Mouse (Mus musculus): Measurements from ENCODE around the gene Ces1a.

Ces1a gene

DNA sequence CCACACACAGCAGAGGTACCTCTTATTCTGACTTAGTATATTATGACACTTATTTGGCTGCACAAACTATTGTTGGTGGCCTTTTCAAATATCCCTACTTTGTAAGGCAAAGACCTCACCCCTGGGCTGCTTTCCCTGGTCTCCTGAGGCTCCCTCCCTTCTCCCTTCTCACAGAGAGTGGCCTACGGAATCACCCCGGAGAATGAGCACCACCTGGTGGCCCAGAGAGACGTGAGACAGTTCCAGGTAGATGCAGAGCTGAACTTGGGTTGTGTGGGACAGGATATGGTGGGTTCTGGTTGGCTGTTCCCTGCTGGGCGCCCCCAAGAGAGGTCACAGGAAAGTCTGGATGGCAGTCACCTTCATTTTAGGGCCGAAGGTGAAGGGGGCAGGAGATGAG lies 51.2 kb downstream of the Ces1a start:
- peak; percentile 68 for DNase-seq (ENCODE audit: low spot score)

- DNase-seq (ENCODE audit: low spot score): no peak
These were observed 63.6 kb downstream of the Ces1a start for GRCm38 (mm10) chr8:92984376-92984775.

DNA sequence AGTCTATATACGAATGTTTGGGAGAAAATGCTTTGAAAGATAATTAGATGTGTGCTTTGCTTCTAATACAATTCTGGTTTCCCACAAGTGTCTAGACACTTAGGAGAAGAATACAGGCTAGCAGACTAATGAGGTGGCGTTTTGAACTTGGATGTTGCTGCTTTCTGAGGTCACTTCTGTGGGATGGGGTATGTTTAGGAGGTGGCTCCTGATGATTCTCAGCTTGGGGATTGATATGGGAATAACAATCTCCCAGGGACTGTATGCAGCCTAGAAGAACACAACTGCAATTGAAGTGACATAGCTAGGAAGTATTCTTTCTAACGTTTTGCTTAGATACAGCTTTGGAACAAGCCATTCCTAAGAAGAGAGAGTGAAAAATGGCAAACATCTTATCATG lies 65.5 kb downstream of the Ces1a start:
- no peak for DNase-seq (ENCODE audit: low spot score)

DNA sequence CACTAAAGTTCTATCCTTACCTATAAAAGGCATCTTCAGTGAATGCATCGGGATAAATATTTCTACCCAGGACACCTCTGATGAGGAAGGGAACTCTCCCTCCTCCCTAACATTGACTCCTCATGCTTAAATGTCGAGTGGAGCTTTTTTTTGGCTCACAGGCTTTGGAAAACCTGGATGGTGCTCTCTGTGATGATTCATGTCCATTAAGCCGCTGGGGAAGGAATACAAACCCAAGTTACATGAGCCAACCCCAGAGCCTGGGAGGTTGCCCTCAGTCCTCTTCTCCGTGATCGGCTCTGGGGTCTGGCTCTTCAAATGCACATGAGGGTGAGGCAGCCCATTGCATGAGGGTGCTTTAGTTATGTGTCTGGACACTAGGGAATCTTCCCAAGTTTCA lies 71.3 kb downstream of the Ces1a start:
- no peak for DNase-seq (ENCODE audit: low spot score)

DNA sequence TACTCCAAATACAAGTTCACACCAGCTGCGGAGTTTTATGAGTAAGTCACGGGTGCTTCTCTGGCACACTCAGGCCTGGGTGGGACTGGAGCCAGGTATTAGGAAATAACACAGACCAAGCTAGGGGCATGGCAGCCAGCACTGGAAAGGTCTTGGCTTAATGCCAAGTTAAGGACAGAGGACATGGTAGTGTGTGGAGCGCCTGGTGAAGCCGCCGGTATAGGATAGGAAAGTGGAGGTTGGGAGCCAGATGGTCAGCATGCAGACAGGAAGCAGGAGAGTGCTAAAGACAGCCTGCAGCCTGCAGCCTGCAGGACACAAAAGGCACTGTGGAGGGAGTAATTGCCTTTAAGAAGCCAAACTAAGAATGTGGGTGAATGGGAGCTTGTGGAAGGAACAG lies 75.0 kb downstream of the Ces1a start:
- DNase-seq (ENCODE audit: low spot score): peak; percentile 61
